Mouse (Mus musculus) kidney, embryonic 14.5 days (tissue): ENCODE data around the gene Grin2b. TPM values are rescaled to one million over a fixed set of nuclear protein-coding genes. Genes with fewer than 3 reads are reported as not detected.
A peak's percentile ranks its signal among the peaks of the same experiment; 100 is the strongest.
"Not testable (repeated sequence)": the region's sequence is repeated elsewhere in the genome, so short reads cannot be mapped to it uniquely, and the experiment has no call there.

Source experiments
- ATAC-seq: fragments of 200-750 bp; cut with Nextera tagmentation; 2 replicates; pipeline ENCODE4 v1.8.0; 2017; ENCODE audit warnings: moderate number of reproducible peaks, mild to moderate bottlenecking, moderate TSS enrichment, moderate library complexity; ENCODE audit not compliant: low FRiP score, low TSS enrichment
- H3K27ac ChIP-seq: fragments of 300-500 bp; sonication (generic); 2 replicates; pipeline ENCODE4 v1.5.1; 2014; ENCODE audit warnings: low read depth, mild to moderate bottlenecking, low read length, moderate library complexity, mixed read lengths
- H3K27me3 ChIP-seq: fragments of 300-500 bp; sonication (generic); 2 replicates; pipeline ENCODE4 v1.6.1; 2014; ENCODE audit warnings: mild to moderate bottlenecking, low read length; ENCODE audit not compliant: control insufficient read depth, insufficient read depth
- H3K36me3 ChIP-seq: fragments of 300-500 bp; sonication (generic); 2 replicates; pipeline ENCODE4 v1.6.1; 2014; ENCODE audit warnings: low read length, mixed read lengths; ENCODE audit not compliant: control insufficient read depth, insufficient read depth
- H3K4me1 ChIP-seq: fragments of 300-500 bp; sonication (generic); 2 replicates; pipeline ENCODE4 v1.6.1; 2014; ENCODE audit warnings: low read length, mixed read lengths; ENCODE audit not compliant: control insufficient read depth, insufficient read depth
- H3K4me2 ChIP-seq: fragments of 300-500 bp; sonication (generic); replicated peaks from 2 replicates; pipeline ENCODE4 v1.6.1; 2014; ENCODE audit warnings: low read depth, mild to moderate bottlenecking, low read length
- H3K4me3 ChIP-seq: fragments of 300-500 bp; sonication (generic); 2 replicates; pipeline ENCODE4 v1.5.1; 2014; ENCODE audit warnings: mild to moderate bottlenecking, low read length
- H3K9ac ChIP-seq: fragments of 300-500 bp; sonication (generic); 2 replicates; pipeline ENCODE4 v1.6.1; 2014; ENCODE audit warnings: low read depth, mild to moderate bottlenecking, low read length, moderate library complexity
- H3K9me3 ChIP-seq: fragments of 300-500 bp; sonication (generic); 2 replicates; pipeline ENCODE4 v1.6.1; 2016; ENCODE audit warnings: low read length; ENCODE audit not compliant: control insufficient read depth
- WGBS: fragments of 180-500 bp; shearing (Covaris S2); extraction: QIAGEN DNeasy Blood & Tissue Kit; methylation state at CpG from one replicate; pipeline ENCODE4 v1.1.7; 2014; 5-methylcytosine and 5-hydroxymethylcytosine counted together
- polyA plus RNA-seq: library from polyadenylated mRNA; unstranded; fragments of >200 nt; fragmentation: Nextera tagmentation; extraction: Ambion mirVana; gene quantifications from 2 replicates; pipeline ENCODE4 v1.2.1, GENCODE M21; 2014

Grin2b gene
- polyA plus RNA-seq, 1 experiment from 2014 or later: 0.05 TPM

GRCm38 (mm10) chr6:135832041-135832440, 341.3 kb downstream of the Grin2b start:
- H3K4me1 ChIP-seq: no peaks in the 10 kb centered on the region
- H3K36me3 ChIP-seq: no peaks in the 10 kb centered on the region
- no peaks in the 10 kb centered on the region for H3K27me3 ChIP-seq
- no peak overlapping the region for H3K9ac ChIP-seq
- H3K4me3 ChIP-seq: no peak overlapping the region
- H3K27ac ChIP-seq: no peak overlapping the region
- ATAC-seq: no peak
- H3K4me2 ChIP-seq: no peak overlapping the region
- 89% methylated on average over 3 of the region's 3 CpGs for WGBS
- no peaks in the 10 kb centered on the region for H3K9me3 ChIP-seq

GRCm38 (mm10) chr6:135831032-135831431, 342.3 kb downstream of the Grin2b start:
- no peaks in the 10 kb centered on the region for H3K27me3 ChIP-seq
- H3K4me3 ChIP-seq: no peak overlapping the region
- no peaks in the 10 kb centered on the region for H3K9me3 ChIP-seq
- no peaks in the 10 kb centered on the region for H3K36me3 ChIP-seq
- WGBS: 89% methylated on average over 1 of the region's 1 CpGs
- no peak overlapping the region for H3K9ac ChIP-seq
- no peak overlapping the region for H3K4me2 ChIP-seq
- H3K27ac ChIP-seq: no peak overlapping the region
- H3K4me1 ChIP-seq: no peaks in the 10 kb centered on the region
- no peak for ATAC-seq

- Histone ChIP-seq H3K9me3 (no peaks in the 10 kb centered on the region), H3K9ac (no peak overlapping the region), H3K4me1 (no peaks in the 10 kb centered on the region), H3K4me2 (no peak overlapping the region), H3K36me3 (no peaks in the 10 kb centered on the region), H3K4me3 (no peak overlapping the region), H3K27me3 (no peaks in the 10 kb centered on the region), H3K27ac (no peak overlapping the region)
- WGBS: 77% methylated on average over 7 of the region's 7 CpGs
- ATAC-seq: no peak
These were observed 343.9 kb downstream of the Grin2b start for GRCm38 (mm10) chr6:135829458-135829857.

DNA sequence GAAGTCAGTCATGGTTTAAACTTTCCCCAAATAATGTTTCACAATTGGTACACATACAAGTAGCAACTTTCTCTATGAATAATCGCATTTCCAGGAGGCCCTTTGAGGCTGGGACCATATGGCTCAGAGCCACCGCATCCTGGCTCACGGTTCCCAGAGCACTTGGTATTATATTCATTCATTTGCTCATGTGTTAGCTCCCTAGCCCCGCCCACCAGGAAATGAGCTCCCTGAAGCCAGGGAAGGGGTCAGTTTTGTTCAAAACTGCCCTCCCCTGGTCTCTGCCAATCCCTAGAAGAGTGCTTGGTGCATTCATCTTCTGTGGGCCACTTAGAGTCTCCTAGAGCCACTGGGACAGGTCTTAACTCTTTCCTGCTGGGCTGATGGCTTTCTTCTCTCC, 344.3 kb downstream of the Grin2b start:
- no peak overlapping the region for H3K4me2 ChIP-seq
- ATAC-seq: no peak
- H3K9ac ChIP-seq: no peak overlapping the region
- no peak overlapping the region for H3K27ac ChIP-seq
- H3K9me3 ChIP-seq: no peaks in the 10 kb centered on the region
- WGBS: 61% methylated on average over 4 of the region's 4 CpGs
- no peaks in the 10 kb centered on the region for H3K4me1 ChIP-seq
- no peaks in the 10 kb centered on the region; the same call in 1 of the 2 replicates for H3K27me3 ChIP-seq
- H3K4me3 ChIP-seq: no peak overlapping the region
- no peaks in the 10 kb centered on the region for H3K36me3 ChIP-seq

GRCm38 (mm10) chr6:135827942-135828341, 345.4 kb downstream of the Grin2b start:
- Histone ChIP-seq H3K27me3 (no peaks in the 10 kb centered on the region; the same call in 1 of the 2 replicates), H3K9me3 (no peaks in the 10 kb centered on the region), H3K4me1 (no peaks in the 10 kb centered on the region), H3K27ac (no peak overlapping the region), H3K4me3 (no peak overlapping the region), H3K4me2 (no peak overlapping the region), H3K36me3 (no peaks in the 10 kb centered on the region), H3K9ac (no peak overlapping the region)
- ATAC-seq: no peak
- 18% methylated on average over 4 of the region's 4 CpGs for WGBS

DNA sequence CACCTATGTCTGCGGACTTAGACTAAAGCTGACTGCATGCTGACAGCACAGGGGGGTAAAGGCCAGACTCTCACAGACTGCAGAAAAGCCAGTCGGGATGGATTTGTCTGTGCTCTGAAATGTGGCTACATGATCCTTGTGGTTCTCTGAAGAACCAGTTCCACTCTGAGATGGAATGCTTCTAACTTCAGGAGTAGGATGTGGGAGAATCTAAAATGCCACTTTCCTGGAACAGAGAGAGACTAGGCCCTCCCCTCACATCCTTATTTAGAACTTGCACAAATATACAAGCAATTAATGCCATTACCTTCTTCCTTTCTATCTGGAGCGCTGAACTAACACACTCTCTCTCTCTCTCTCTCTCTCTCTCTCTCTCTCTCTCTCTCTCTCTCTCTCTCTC, 346.0 kb downstream of the Grin2b start:
- Histone ChIP-seq H3K9me3 (no peaks in the 10 kb centered on the region), H3K36me3 (no peaks in the 10 kb centered on the region), H3K4me2 (no peak overlapping the region), H3K27me3 (no peaks in the 10 kb centered on the region; the same call in 1 of the 2 replicates), H3K4me1 (no peaks in the 10 kb centered on the region), H3K4me3 (no peak overlapping the region), H3K27ac (no peak overlapping the region), H3K9ac (no peak overlapping the region)
- WGBS: 78% methylated on average over 3 of the region's 3 CpGs
- no peak for ATAC-seq

GRCm38 (mm10) chr6:135826776-135827175, 346.5 kb downstream of the Grin2b start:
- ATAC-seq: not testable (repeated sequence)

GRCm38 (mm10) chr6:135817391-135817790, 355.9 kb downstream of the Grin2b start:
- ATAC-seq: no peak
- H3K9me3 ChIP-seq: no peaks in the 10 kb centered on the region
- WGBS: 91% methylated on average over 2 of the region's 2 CpGs
- no peak overlapping the region for H3K4me2 ChIP-seq
- no peak overlapping the region for H3K9ac ChIP-seq
- no peak overlapping the region for H3K27ac ChIP-seq
- no peaks in the 10 kb centered on the region for H3K4me1 ChIP-seq
- H3K27me3 ChIP-seq: no peaks in the 10 kb centered on the region
- no peaks in the 10 kb centered on the region for H3K36me3 ChIP-seq
- no peak overlapping the region for H3K4me3 ChIP-seq

More at GRCm38 (mm10) chr6:135826776-135827175, 346.5 kb downstream of the Grin2b start:
- not testable (repeated sequence) for H3K9me3 ChIP-seq, H3K27me3 ChIP-seq, H3K9ac ChIP-seq, H3K4me3 ChIP-seq, H3K4me2 ChIP-seq, H3K36me3 ChIP-seq, H3K27ac ChIP-seq, H3K4me1 ChIP-seq
- 97% methylated on average over 7 of the region's 7 CpGs for WGBS

GRCm38 (mm10) chr6:135813755-135814154, 359.6 kb downstream of the Grin2b start:
- no peaks in the 10 kb centered on the region for H3K4me1 ChIP-seq
- H3K27ac ChIP-seq: no peak overlapping the region
- no peaks in the 10 kb centered on the region for H3K27me3 ChIP-seq
- H3K9me3 ChIP-seq: no peaks in the 10 kb centered on the region
- no peak overlapping the region for H3K4me3 ChIP-seq
- H3K4me2 ChIP-seq: no peak overlapping the region
- ATAC-seq: peak; percentile 51; the same call in 1 of the 2 replicates
- no peaks in the 10 kb centered on the region for H3K36me3 ChIP-seq
- WGBS: 37% methylated on average over 7 of the region's 7 CpGs
- no peak overlapping the region for H3K9ac ChIP-seq
